Mouse (Mus musculus) embryonic facial prominence, embryonic 15.5 days (tissue): ENCODE data around the gene Lrrc75a. TPM values are rescaled to one million over a fixed set of nuclear protein-coding genes. Genes with fewer than 3 reads are reported as not detected.
"Not testable (repeated sequence)": the region's sequence is repeated elsewhere in the genome, so short reads cannot be mapped to it uniquely, and the experiment has no call there.

ENCODE experiments used
- ATAC-seq: fragments of 200-750 bp; cut with Nextera tagmentation; 2 replicates; pipeline ENCODE4 v1.8.0; 2017; ENCODE audit warnings: low read depth, moderate TSS enrichment; ENCODE audit not compliant: insufficient number of reproducible peaks, low FRiP score, low TSS enrichment
- H3K27ac ChIP-seq: fragments of 300-500 bp; sonication (generic); replicated peaks from 2 replicates; pipeline ENCODE4 v1.5.1; 2015; ENCODE audit warnings: mild to moderate bottlenecking, inconsistent platforms
- H3K27me3 ChIP-seq: fragments of 300-500 bp; sonication (generic); 2 replicates; pipeline ENCODE4 v1.6.1; 2015; ENCODE audit warnings: inconsistent platforms
- H3K36me3 ChIP-seq: fragments of 300-500 bp; sonication (generic); 2 replicates; pipeline ENCODE4 v1.6.1; 2015; ENCODE audit warnings: mild to moderate bottlenecking, inconsistent platforms
- H3K4me1 ChIP-seq: fragments of 300-500 bp; sonication (generic); 2 replicates; pipeline ENCODE4 v1.6.1; 2015; ENCODE audit warnings: inconsistent platforms
- H3K4me2 ChIP-seq: fragments of 300-500 bp; sonication (generic); replicated peaks from 2 replicates; pipeline ENCODE4 v1.6.1; 2015; ENCODE audit warnings: mild to moderate bottlenecking, inconsistent platforms
- H3K4me3 ChIP-seq: fragments of 300-500 bp; sonication (generic); replicated peaks from 2 replicates; pipeline ENCODE4 v1.5.1; 2015; ENCODE audit warnings: mild to moderate bottlenecking, inconsistent platforms
- H3K9ac ChIP-seq: fragments of 300-500 bp; sonication (generic); 2 replicates; pipeline ENCODE4 v1.6.1; 2015; ENCODE audit warnings: inconsistent platforms
- H3K9me3 ChIP-seq: fragments of 300-500 bp; sonication (generic); replicated peaks from 2 replicates; pipeline ENCODE4 v1.6.1; 2016; ENCODE audit warnings: inconsistent platforms
- WGBS: fragments of 180-500 bp; shearing (Covaris S2); methylation state at CpG from one replicate; pipeline ENCODE4 v1.1.7; 2015; 5-methylcytosine and 5-hydroxymethylcytosine counted together
- polyA plus RNA-seq: library from polyadenylated mRNA; unstranded; fragments of >200 nt; fragmentation: Nextera tagmentation; extraction: Ambion mirVana; gene quantifications from 2 replicates; pipeline ENCODE4 v1.2.1, GENCODE M21; 2015

Lrrc75a gene
- polyA plus RNA-seq, 1 experiment from 2014 or later = 16.2 TPM

DNA sequence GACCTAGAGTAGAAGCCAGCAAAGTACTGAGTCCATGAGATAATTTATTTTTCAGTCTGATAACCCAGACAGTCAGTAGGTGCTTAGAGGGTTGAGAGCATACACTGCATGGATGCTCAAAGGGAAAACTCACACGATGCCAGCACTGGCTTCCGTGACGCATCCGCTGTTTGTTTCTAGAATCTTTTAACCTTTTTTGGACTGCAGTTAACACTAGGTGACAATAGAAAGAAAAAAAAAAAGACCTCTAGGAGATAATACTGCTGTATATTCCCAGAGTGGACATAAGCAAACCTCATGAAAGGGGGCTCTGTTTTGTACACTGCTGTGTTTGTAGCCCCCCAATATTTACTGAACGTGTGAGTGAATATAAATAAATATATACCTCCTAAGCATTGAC is 20.7 kb upstream of the Lrrc75a start:
- peaks cover 9% of the 10 kb centered on the region for H3K4me1 ChIP-seq
- H3K9me3 ChIP-seq = no peaks in the 10 kb centered on the region
- no peak overlapping the region for H3K27ac ChIP-seq
- H3K27me3 ChIP-seq = no peaks in the 10 kb centered on the region
- no peak overlapping the region for H3K4me3 ChIP-seq
- ATAC-seq = no peak
- H3K36me3 ChIP-seq = peaks cover 20% of the 10 kb centered on the region; the same call in 1 of the 2 replicates
- H3K4me2 ChIP-seq = no peak overlapping the region
- 85% methylated on average over 5 of the region's 5 CpGs for WGBS
- no peak overlapping the region for H3K9ac ChIP-seq

DNA sequence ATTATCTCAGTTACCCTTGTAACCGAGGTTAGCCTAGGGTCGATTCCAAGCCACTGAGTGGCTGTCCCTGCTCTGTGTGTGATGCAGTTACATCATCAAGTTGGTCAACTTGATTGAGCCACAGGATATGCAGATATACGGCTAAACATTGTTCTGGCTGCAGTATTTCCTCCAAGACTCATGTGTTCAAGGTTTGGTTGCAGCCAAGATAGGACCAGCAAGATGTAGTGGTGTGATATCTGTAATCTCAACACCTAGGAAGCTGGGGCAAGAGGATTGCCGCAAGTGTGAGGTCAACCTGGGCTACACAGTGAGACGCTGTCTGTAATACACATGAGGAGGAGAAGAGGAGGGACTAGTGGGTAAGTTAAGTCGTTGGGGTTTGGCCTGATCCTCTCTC is 15.9 kb upstream of the Lrrc75a start:
- WGBS = 90% methylated on average over 6 of the region's 6 CpGs
- H3K4me1 ChIP-seq = no peaks in the 10 kb centered on the region
- H3K4me2 ChIP-seq = no peak overlapping the region
- H3K27ac ChIP-seq = no peak overlapping the region
- no peaks in the 10 kb centered on the region for H3K9me3 ChIP-seq
- H3K9ac ChIP-seq = no peak overlapping the region
- no peak overlapping the region for H3K4me3 ChIP-seq
- no peak for ATAC-seq
- peaks cover 20% of the 10 kb centered on the region; the same call in 1 of the 2 replicates for H3K36me3 ChIP-seq
- H3K27me3 ChIP-seq = no peaks in the 10 kb centered on the region

GRCm38 (mm10) chr11:62660885-62661284 is 12.6 kb upstream of the Lrrc75a start:
- peaks cover 5% of the 10 kb centered on the region; the same call in 1 of the 2 replicates for H3K4me1 ChIP-seq
- no peak for ATAC-seq
- no peaks in the 10 kb centered on the region for H3K27me3 ChIP-seq
- no peak overlapping the region for H3K27ac ChIP-seq
- H3K36me3 ChIP-seq = peaks cover 7% of the 10 kb centered on the region; the same call in 1 of the 2 replicates
- H3K4me2 ChIP-seq = no peak overlapping the region
- H3K9me3 ChIP-seq = no peaks in the 10 kb centered on the region
- H3K4me3 ChIP-seq = no peak overlapping the region
- no peak overlapping the region for H3K9ac ChIP-seq
- WGBS = 63% methylated on average over 4 of the region's 4 CpGs

DNA sequence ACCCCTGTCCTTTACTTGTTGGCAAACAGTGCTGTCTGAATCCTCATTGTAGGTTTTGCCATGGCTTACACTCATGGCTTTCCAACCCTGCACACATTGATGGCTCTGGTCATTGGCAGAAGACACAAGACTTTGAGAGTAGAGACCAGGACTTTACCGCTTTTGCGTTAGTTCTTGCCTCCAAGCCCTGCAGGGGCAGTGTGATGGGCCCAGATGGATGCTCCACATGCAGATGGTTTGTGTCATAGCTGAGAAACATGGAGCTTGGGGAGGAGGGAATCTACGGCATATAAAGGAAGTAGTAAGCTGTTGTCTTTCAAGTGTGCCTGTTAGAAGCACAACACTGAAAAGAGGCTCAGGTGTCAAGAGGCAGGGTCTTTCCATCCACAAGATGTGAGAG is 3.8 kb upstream of the Lrrc75a start:
- peaks cover 28% of the 10 kb centered on the region for H3K4me1 ChIP-seq
- H3K4me2 ChIP-seq = no peak overlapping the region
- H3K27me3 ChIP-seq = no peaks in the 10 kb centered on the region
- no peaks in the 10 kb centered on the region for H3K9me3 ChIP-seq
- WGBS = 88% methylated on average over 3 of the region's 3 CpGs
- no peak overlapping the region for H3K9ac ChIP-seq
- no peak overlapping the region for H3K4me3 ChIP-seq
- no peak for ATAC-seq
- no peak overlapping the region for H3K27ac ChIP-seq
- H3K36me3 ChIP-seq = 0 out of 2 replicates have a peak, but pooled peaks cover 9% of the 10 kb centered on the region

DNA sequence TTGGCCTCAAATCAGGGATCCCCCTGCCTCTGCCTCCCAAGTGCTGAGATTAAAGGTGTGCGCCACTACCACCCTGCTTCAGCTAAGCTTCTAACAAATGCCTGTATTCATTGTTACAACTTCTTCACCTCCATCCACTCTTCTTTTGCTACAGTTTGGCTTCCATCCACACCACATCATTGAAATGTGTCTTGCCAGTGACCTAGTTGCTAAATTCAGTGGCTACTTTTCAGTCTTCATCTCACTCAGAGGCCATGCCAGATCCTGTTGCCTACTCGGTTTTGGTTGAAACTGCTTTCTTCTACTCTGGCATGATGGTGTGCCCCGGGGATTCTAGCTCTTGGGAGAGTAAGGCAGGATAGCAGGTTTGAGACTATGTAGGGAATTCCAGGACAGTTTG is 3.2 kb upstream of the Lrrc75a start:
- H3K9me3 ChIP-seq = no peaks in the 10 kb centered on the region
- H3K4me1 ChIP-seq = peaks cover 29% of the 10 kb centered on the region
- no peak overlapping the region for H3K9ac ChIP-seq
- no peak overlapping the region for H3K4me2 ChIP-seq
- no peak overlapping the region for H3K27ac ChIP-seq
- H3K36me3 ChIP-seq = 0 out of 2 replicates have a peak, but pooled peaks cover 9% of the 10 kb centered on the region
- no peak for ATAC-seq
- no peak overlapping the region for H3K4me3 ChIP-seq
- H3K27me3 ChIP-seq = no peaks in the 10 kb centered on the region
- WGBS = 84% methylated on average over 3 of the region's 3 CpGs

- H3K9me3 ChIP-seq, H3K36me3 ChIP-seq, H3K27ac ChIP-seq, H3K27me3 ChIP-seq, H3K9ac ChIP-seq, ATAC-seq: not testable (repeated sequence)
- Histone ChIP-seq H3K4me3 (peak overlapping the region; percentile 61; the same call in 1 of the 2 replicates), H3K4me2 (peak overlapping the region; percentile 76; the same call in 1 of the 2 replicates), H3K4me1 (peaks cover 46% of the 10 kb centered on the region)
- WGBS = 76% methylated on average over 4 of the region's 4 CpGs
These were observed 1.5 kb upstream of the Lrrc75a start for GRCm38 (mm10) chr11:62649803-62650202.

- Histone ChIP-seq H3K9me3 (no peaks in the 10 kb centered on the region), H3K27me3 (no peaks in the 10 kb centered on the region), H3K4me3 (peak within 1 kb of the TSS; percentile 61), H3K9ac (peak within 1 kb of the TSS; percentile 70), H3K27ac (peak within 1 kb of the TSS; percentile 90), H3K36me3 (0 out of 2 replicates have a peak, but pooled peaks cover 4% of the 10 kb centered on the region), H3K4me1 (peaks cover 55% of the 10 kb centered on the region), H3K4me2 (peak within 1 kb of the TSS; percentile 76)
- ATAC-seq = peak; percentile 88
- under 1% methylated on average over 29 of the region's 53 CpGs for WGBS
These were observed 468 bp upstream of the Lrrc75a start, which contains the start of gene Mmgt2 for GRCm38 (mm10) chr11:62648591-62649391. Gene Mmgt2 (plus strand): TSS chr11:62648664.

DNA sequence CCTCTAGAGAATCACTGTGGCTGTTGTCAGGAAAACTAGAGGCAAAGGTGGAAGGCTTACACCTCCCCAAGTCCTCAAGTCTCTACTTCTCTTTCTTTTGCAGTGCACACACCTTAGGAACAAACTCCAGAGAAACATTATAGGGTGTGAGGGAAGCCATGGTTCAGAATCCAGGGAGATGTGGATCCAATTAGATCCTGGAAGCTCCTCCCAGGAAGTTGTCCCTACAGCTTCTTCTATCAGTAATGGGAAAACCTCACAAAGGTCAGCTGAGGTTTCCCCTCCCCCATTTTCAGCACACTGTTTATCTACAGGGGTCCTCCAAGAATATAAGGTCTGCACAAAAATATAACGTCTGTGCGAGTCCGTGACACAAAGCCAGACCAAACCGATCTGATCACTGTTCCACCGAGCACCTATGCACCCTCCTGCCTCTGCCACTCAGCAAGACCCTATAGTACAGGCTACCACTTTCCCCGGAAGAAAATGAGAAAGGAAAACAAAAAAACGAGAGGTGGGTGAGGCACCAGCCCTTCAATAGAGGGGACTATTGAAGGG is 1.3 kb downstream of the Lrrc75a start:
- Histone ChIP-seq H3K4me3 (peak overlapping the region; percentile 61), H3K27ac (peak overlapping the region; percentile 90), H3K4me2 (peak overlapping the region; percentile 76), H3K9me3 (no peaks in the 10 kb centered on the region), H3K9ac (no peak overlapping the region), H3K4me1 (peaks cover 72% of the 10 kb centered on the region), H3K36me3 (no peaks in the 10 kb centered on the region), H3K27me3 (no peaks in the 10 kb centered on the region)
- 40% methylated on average over 7 of the region's 7 CpGs for WGBS
- ATAC-seq = no peak

- Histone ChIP-seq H3K4me3 (peak overlapping the region; percentile 61), H3K36me3 (no peaks in the 10 kb centered on the region), H3K27me3 (no peaks in the 10 kb centered on the region), H3K9me3 (no peaks in the 10 kb centered on the region), H3K27ac (peak overlapping the region; percentile 79), H3K9ac (no peak overlapping the region), H3K4me1 (peaks cover 77% of the 10 kb centered on the region), H3K4me2 (peak overlapping the region; percentile 76)
- 21% methylated on average over 4 of the region's 4 CpGs for WGBS
- ATAC-seq = no peak
These were observed 1.9 kb downstream of the Lrrc75a start for GRCm38 (mm10) chr11:62646495-62646843.

DNA sequence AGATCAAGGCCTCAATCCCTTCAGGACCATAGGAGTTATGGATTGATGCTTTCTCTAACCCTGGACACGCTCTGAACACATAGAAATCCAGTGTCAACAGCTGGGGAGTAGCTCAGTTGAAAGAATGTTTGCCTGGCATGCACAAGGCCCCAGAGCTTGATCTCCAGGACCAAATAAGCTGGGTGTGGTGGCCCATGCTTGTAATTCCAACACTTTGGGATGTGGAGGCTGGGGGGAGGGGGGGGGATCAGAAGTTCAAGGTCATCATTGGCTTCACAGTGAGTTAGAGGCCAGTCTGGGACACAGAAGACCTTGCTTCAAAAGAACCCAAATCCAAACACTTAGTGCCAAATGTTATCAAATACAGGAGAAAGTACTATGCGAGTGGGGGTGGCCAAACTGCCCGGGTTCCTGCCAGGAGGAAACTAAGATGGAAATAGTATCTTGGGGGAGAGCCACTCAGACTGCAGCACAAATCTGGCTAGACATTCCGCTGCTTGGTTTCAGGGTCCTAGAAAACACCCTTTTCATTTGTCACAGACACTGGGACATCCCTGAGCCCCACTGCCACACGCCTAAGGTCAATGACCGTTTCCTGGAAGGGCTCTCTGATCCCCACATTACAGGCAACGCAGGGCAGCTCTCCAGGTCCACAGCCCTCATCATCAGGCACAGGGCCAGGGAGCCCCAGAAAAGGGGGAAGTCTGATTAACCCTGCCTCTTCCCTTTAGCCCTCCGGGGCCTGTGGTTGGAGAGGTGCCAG is 2.4 kb downstream of the Lrrc75a start:
- Histone ChIP-seq H3K4me2 (peak overlapping the region; percentile 76), H3K36me3 (no peaks in the 10 kb centered on the region), H3K27ac (peak overlapping the region; percentile 79), H3K4me1 (peaks cover 80% of the 10 kb centered on the region), H3K4me3 (peak overlapping the region; percentile 61), H3K9me3 (no peaks in the 10 kb centered on the region), H3K9ac (no peak overlapping the region), H3K27me3 (no peaks in the 10 kb centered on the region)
- ATAC-seq = 0 out of 2 replicates have a peak, but pooled peaks have one; percentile 5
- WGBS = 15% methylated on average over 8 of the region's 8 CpGs

DNA sequence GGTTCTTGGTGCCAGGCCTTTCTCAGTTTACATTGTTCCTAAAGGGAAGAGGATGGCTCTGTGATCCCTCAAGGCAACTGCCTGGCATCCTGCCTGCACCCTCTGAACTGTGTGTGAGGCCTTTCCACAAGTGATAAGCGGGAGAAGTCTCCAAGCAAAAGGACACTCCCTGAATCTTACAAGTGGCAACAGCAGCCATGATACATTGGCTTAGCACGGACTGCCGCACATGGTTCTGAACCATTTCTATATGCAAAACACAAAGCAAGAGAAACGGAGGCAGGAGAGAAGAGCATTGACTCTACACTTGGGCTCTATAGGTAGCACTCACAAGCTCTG is 3.0 kb downstream of the Lrrc75a start:
- ATAC-seq = no peak
- no peaks in the 10 kb centered on the region for H3K36me3 ChIP-seq
- WGBS = 76% methylated on average over 4 of the region's 4 CpGs
- no peaks in the 10 kb centered on the region for H3K27me3 ChIP-seq
- peak overlapping the region; percentile 76 for H3K4me2 ChIP-seq
- peaks cover 75% of the 10 kb centered on the region for H3K4me1 ChIP-seq
- H3K9me3 ChIP-seq = no peaks in the 10 kb centered on the region
- H3K9ac ChIP-seq = no peak overlapping the region
- no peak overlapping the region for H3K4me3 ChIP-seq
- H3K27ac ChIP-seq = peak overlapping the region; percentile 79
